28 mouse cellular contexts compared by ENCODE assay signal in the genomic region with DNA sequence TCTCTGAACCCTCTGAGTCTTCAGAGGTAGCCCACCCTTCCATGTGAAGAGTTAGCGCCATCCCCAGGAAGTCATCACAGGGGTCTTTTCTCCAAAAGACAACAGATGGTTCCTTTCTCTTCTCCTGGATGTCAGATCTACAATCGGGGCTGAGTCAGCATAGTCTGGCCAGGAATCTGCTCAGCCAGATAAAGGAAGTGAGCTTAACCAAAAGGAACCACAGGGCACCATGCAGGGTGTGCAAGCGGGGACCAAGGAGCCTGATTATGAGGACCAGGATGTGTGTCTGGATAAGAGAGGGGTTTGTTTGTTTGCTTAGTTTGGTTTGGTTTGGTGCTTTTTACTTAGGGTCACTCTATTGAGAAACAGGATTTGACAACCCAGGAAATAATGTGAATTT.
DNase-seq lines count a peak whose midpoint lies in the region; ATAC-seq and TF ChIP-seq lines count a peak whose summit lies in the region.
"Had no signal": no experiment of that assay in that cellular context is flagged by ENCODE, and none has a peak within 500 bp of the region (broad histone marks: within the 10 kb centered on the region; RNA-seq: fewer than 3 reads in every experiment).

No protein-coding gene starts in this region.

- no peaks in the 10 kb centered on the region for H3K9me3 ChIP-seq in liver, embryonic 11.5 days (ENCODE audit: control insufficient read depth, low read length)
- H3K9me3 ChIP-seq in hindbrain, postnatal 0 days (ENCODE audit: low read length): no peaks in the 10 kb centered on the region
- H3K9me3 ChIP-seq: embryonic facial prominence, embryonic 13.5 days; forebrain, embryonic 12.5 days; kidney, embryonic 15.5 days; midbrain, embryonic 12.5 days; neural tube, embryonic 12.5 days had no signal

- no peak overlapping the region for H3K27ac ChIP-seq in liver, embryonic 11.5 days (ENCODE audit: low read depth, low read length)
- H3K27ac ChIP-seq in hindbrain, postnatal 0 days: no peak overlapping the region
- H3K27ac ChIP-seq: embryonic facial prominence, embryonic 13.5 days; forebrain, embryonic 12.5 days; kidney, embryonic 15.5 days; macrophage; midbrain, embryonic 12.5 days; neural tube, embryonic 12.5 days had no signal

- H3K4me2 ChIP-seq in liver, embryonic 11.5 days: no peak overlapping the region
- H3K4me2 ChIP-seq in hindbrain, postnatal 0 days (ENCODE audit: low read depth, low read length): no peak overlapping the region
- H3K4me2 ChIP-seq: embryonic facial prominence, embryonic 13.5 days; forebrain, embryonic 12.5 days; heart, embryonic 12.5 days; kidney, embryonic 15.5 days; midbrain, embryonic 12.5 days; neural tube, embryonic 12.5 days had no signal

- ATAC-seq in liver, embryonic 11.5 days (replicated peaks; ENCODE audit: low FRiP score): no peak
- ATAC-seq in hindbrain, postnatal 0 days: no peak
- ATAC-seq: CD4-positive, CD25-positive, alpha-beta regulatory T cell, adult 4 months; intestine, postnatal 0 days; liver, postnatal 0 days; lung, postnatal 0 days had no signal

- H3K4me1 ChIP-seq in liver, embryonic 11.5 days (replicated peaks; ENCODE audit: control insufficient read depth, insufficient read depth, low read length): no peaks in the 10 kb centered on the region
- no peaks in the 10 kb centered on the region for H3K4me1 ChIP-seq in hindbrain, postnatal 0 days (ENCODE audit: insufficient read depth, low read length)
- H3K4me1 ChIP-seq: embryonic facial prominence, embryonic 13.5 days; forebrain, embryonic 12.5 days; kidney, embryonic 15.5 days; midbrain, embryonic 12.5 days; neural tube, embryonic 12.5 days had no signal

- H3K36me3 ChIP-seq in liver, embryonic 11.5 days (ENCODE audit: control insufficient read depth, insufficient read depth, low read length): no peaks in the 10 kb centered on the region
- no peaks in the 10 kb centered on the region for H3K36me3 ChIP-seq in hindbrain, postnatal 0 days (ENCODE audit: insufficient read depth, low read length)
- H3K36me3 ChIP-seq: embryonic facial prominence, embryonic 13.5 days; forebrain, embryonic 12.5 days; heart, embryonic 12.5 days; kidney, embryonic 15.5 days; midbrain, embryonic 12.5 days; neural tube, embryonic 12.5 days had no signal

- peak; percentile 7 for DNase-seq in embryo, embryonic 10 days (ENCODE audit: low spot score)
- no peak for DNase-seq in embryo, embryonic 11 days
- peak; percentile 14 for DNase-seq in liver
- DNase-seq in liver, embryonic 11.5 days (ENCODE audit: low spot score): no peak
- DNase-seq in Muller cell, postnatal 12 days (ENCODE audit: inconsistent ontology term): peak; percentile 34
- DNase-seq in hindbrain, postnatal 0 days (ENCODE audit: low spot score): peak; percentile 30
- no peak for DNase-seq in urinary bladder, postnatal 10 days (ENCODE audit: low spot score)
- DNase-seq in kidney, postnatal 14 days: no peak
- DNase-seq: adrenal gland, adult 2 months; cerebellum, adult 2 months; cerebellum, postnatal 36 days; heart, postnatal 10 days; kidney, postnatal 4 days; layer of hippocampus, adult 9-11 months; liver, postnatal 0 days; retina, postnatal 1 day; thymus, postnatal 14 days had no signal

- TF ChIP-seq CTCF in hindbrain, postnatal 0 days (IDR thresholded peaks at IDR 0.05; ENCODE audit: low read depth): no peak

- H3K4me3 ChIP-seq in liver, embryonic 11.5 days (ENCODE audit: low read depth, low read length): no peak overlapping the region
- H3K4me3 ChIP-seq in hindbrain, postnatal 0 days (ENCODE audit: low read length): no peak overlapping the region
- H3K4me3 ChIP-seq: embryonic facial prominence, embryonic 13.5 days; erythroblast, embryonic 14.5 days; forebrain, embryonic 12.5 days; heart, embryonic 12.5 days; kidney, embryonic 15.5 days; midbrain, embryonic 12.5 days; neural tube, embryonic 12.5 days had no signal

- 31% methylated on average over 3 of the region's 3 CpGs for WGBS in liver, embryonic 11.5 days
- WGBS in hindbrain, postnatal 0 days: 21% methylated on average over 3 of the region's 3 CpGs

- no peak overlapping the region for H3K9ac ChIP-seq in liver, embryonic 11.5 days (ENCODE audit: low read depth, low read length)
- no peak overlapping the region for H3K9ac ChIP-seq in hindbrain, postnatal 0 days (replicated peaks; ENCODE audit: low read length)
- H3K9ac ChIP-seq: embryonic facial prominence, embryonic 13.5 days; forebrain, embryonic 12.5 days; heart, embryonic 12.5 days; kidney, embryonic 15.5 days; liver, postnatal 0 days; midbrain, embryonic 12.5 days; neural tube, embryonic 12.5 days had no signal

- H3K27me3 ChIP-seq in liver, embryonic 11.5 days (replicated peaks; ENCODE audit: control insufficient read depth, insufficient read depth, low read length): no peaks in the 10 kb centered on the region
- H3K27me3 ChIP-seq in hindbrain, postnatal 0 days (ENCODE audit: insufficient read depth, low read length): no peaks in the 10 kb centered on the region
- H3K27me3 ChIP-seq: embryonic facial prominence, embryonic 13.5 days; forebrain, embryonic 12.5 days; heart, embryonic 12.5 days; kidney, embryonic 15.5 days; midbrain, embryonic 12.5 days; neural tube, embryonic 12.5 days had no signal

Comparison
In these comparisons a context has a peak if more than half of its experiments do, and no peak if none do; other contexts are left out.
1. DNase-seq: peak in embryo, embryonic 10 days (single experiment), liver (single experiment), Muller cell, postnatal 12 days (single experiment) and hindbrain, postnatal 0 days (single experiment); none in embryo, embryonic 11 days (single experiment), liver, embryonic 11.5 days (single experiment), urinary bladder, postnatal 10 days (single experiment) and kidney, postnatal 14 days (single experiment).